Mouse (Mus musculus) E14TG2a.4 (cell line): ENCODE measurements around the gene Rars2.
"Not testable (repeated sequence)": the region's sequence is repeated elsewhere in the genome, so short reads cannot be mapped to it uniquely, and the experiment has no call there.

Source experiments
- CTCF ChIP-seq: conservative IDR thresholded peaks from 2 replicates; pipeline ENCODE4 v1.5.1; 2014; ENCODE audit warnings: low read length
- NANOG ChIP-seq: IDR thresholded peaks from 2 replicates; pipeline ENCODE4 v1.6.1; 2014; ENCODE audit warnings: borderline replicate concordance, low read length, mixed read lengths

GRCm38 (mm10) chr4:34581489-34581888 lies 33.3 kb upstream of the Rars2 start:
- TF ChIP-seq CTCF, NANOG: not testable (repeated sequence)
